Comparison of ENCODE assay signal across 13 mouse cellular contexts in the genomic region with DNA sequence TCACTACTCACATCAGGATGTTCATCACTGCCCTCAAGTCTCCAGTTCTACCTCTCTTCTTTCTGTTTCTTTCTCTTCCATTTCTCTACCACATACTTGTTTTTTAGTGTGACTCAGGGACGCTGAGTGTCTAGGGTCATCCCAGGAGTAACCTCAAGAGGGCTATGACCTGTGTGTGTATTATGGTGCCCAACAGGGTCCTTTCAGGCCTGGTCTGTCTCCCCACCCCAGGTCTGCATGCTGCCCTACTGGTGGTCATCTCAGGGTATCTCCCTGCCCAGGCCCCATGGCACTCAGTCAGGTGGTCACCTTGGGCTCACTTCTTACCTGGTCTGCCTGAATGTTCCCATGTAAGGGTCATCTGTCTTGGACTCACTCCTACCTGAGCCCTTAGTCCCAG.
"Had no signal": no experiment of that assay in that cellular context is flagged by ENCODE, and none has a peak within 500 bp of the region (broad histone marks: within the 10 kb centered on the region; RNA-seq: fewer than 3 reads in every experiment).

No protein-coding gene starts in this region.

- H3K36me3 ChIP-seq: limb, embryonic 15.5 days; liver, embryonic 12.5 days; midbrain, embryonic 12.5 days; stomach, embryonic 15.5 days had no signal

- H3K4me3 ChIP-seq: limb, embryonic 15.5 days; liver, embryonic 12.5 days; midbrain, embryonic 12.5 days; stomach, embryonic 15.5 days had no signal

- ATAC-seq: liver, embryonic 12.5 days had no signal

- H3K4me2 ChIP-seq: limb, embryonic 15.5 days; liver, embryonic 12.5 days; lung, embryonic 14.5 days; midbrain, embryonic 12.5 days; stomach, embryonic 15.5 days had no signal

- H3K9me3 ChIP-seq: limb, embryonic 15.5 days; liver, embryonic 12.5 days; midbrain, embryonic 12.5 days; stomach, embryonic 15.5 days had no signal

- H3K27ac ChIP-seq: limb, embryonic 15.5 days; liver, embryonic 12.5 days; midbrain, embryonic 12.5 days; stomach, embryonic 15.5 days had no signal

- H3K27me3 ChIP-seq: limb, embryonic 15.5 days; liver, embryonic 12.5 days; midbrain, embryonic 12.5 days; stomach, embryonic 15.5 days had no signal

- H3K4me1 ChIP-seq: limb, embryonic 15.5 days; liver, embryonic 12.5 days; midbrain, embryonic 12.5 days; stomach, embryonic 15.5 days had no signal

- H3K9ac ChIP-seq: limb, embryonic 15.5 days; liver, embryonic 12.5 days; lung, embryonic 14.5 days; midbrain, embryonic 12.5 days; stomach, embryonic 15.5 days had no signal

- DNase-seq: kidney, adult 11 months; kidney, adult 9 months; kidney, postnatal 10 days; left cerebral cortex, postnatal 4 days; lung, embryonic 14.5 days; lung, postnatal 10 days; lung, postnatal 4 days; right cerebral cortex, postnatal 14 days; thymus, postnatal 36 days had no signal
